Mouse (Mus musculus): ENCODE results near the gene Cd44.

Cd44 gene

GRCm38 (mm10) chr2:102763176-102763575 is 138.3 kb downstream of the Cd44 start:
- DNase-seq (ENCODE audit: low spot score in 2 of 2) = no peak
